Mouse (Mus musculus) CH12.LX (cell line): Measurements from ENCODE around the gene Itgb3. TPM values are rescaled to one million over a fixed set of nuclear protein-coding genes. Genes with fewer than 3 reads are reported as not detected.

ENCODE experiments used
- DNase-seq: peaks from one replicate; pipeline ENCODE4 v3.0.0-alpha.2; 2013; ENCODE audit errors: extremely low read depth
- H3K27ac ChIP-seq: 2 replicates; pipeline ENCODE4 v1.5.1; 2012; ENCODE audit warnings: low read depth, mild to moderate bottlenecking, control low read depth, moderate library complexity; ENCODE audit not compliant: insufficient read depth
- H3K27me3 ChIP-seq: replicated peaks from 2 replicates; pipeline ENCODE3; 2012; ENCODE audit warnings: inconsistent platforms
- H3K36me3 ChIP-seq, 2 experiments: replicated peaks in 1 of 2; 2 replicates each; pipeline versions ENCODE3 to v1.6.1; 2012; ENCODE audit warnings: inconsistent platforms in 1 of 2, low read length in 1 of 2, mild to moderate bottlenecking in 1 of 2, mixed read lengths in 1 of 2, moderate library complexity in 1 of 2; ENCODE audit not compliant: control insufficient read depth in 1 of 2, insufficient read depth in 1 of 2
- H3K4me1 ChIP-seq, 2 experiments: 2 replicates each; pipeline ENCODE4 v1.6.1; 2012; ENCODE audit warnings: inconsistent platforms in 1 of 2, moderate library complexity in 1 of 2; ENCODE audit not compliant: insufficient read depth in 2 of 2, control insufficient read depth in 1 of 2
- H3K4me2 ChIP-seq: 2 replicates; pipeline ENCODE4 v1.6.1; 2012; ENCODE audit warnings: low read depth, mild to moderate bottlenecking, control low read depth; ENCODE audit not compliant: poor library complexity, insufficient read depth, severe bottlenecking
- H3K4me3 ChIP-seq, 3 experiments: fragments of 150-350 bp in 1 of 3; sonication (generic) in 1 of 3; replicated peaks in 1 of 3; 2 replicates each; pipeline versions ENCODE3 to v1.5.1; 2011 to 2012; ENCODE audit warnings: low read depth in 2 of 3, low read length in 2 of 3, mild to moderate bottlenecking in 2 of 3, moderate library complexity in 2 of 3, control low read depth in 1 of 3, improper control_type of control experiment in 1 of 3, inconsistent platforms in 1 of 3, mixed read lengths in 1 of 3; ENCODE audit not compliant: poor library complexity in 1 of 3
- H3K79me2 ChIP-seq: replicated peaks from 2 replicates; pipeline ENCODE4 v1.6.1; 2012; ENCODE audit warnings: mild to moderate bottlenecking, moderate library complexity; ENCODE audit not compliant: control insufficient read depth, poor library complexity, insufficient read depth, severe bottlenecking; ENCODE audit errors: extremely low read depth
- H3K9ac ChIP-seq: 2 replicates; pipeline ENCODE4 v1.6.1; 2012; ENCODE audit warnings: low read depth, mild to moderate bottlenecking, control low read depth, moderate library complexity; ENCODE audit not compliant: insufficient read depth
- H3K9me3 ChIP-seq: replicated peaks from 2 replicates; pipeline ENCODE3; 2012; ENCODE audit warnings: low read length, inconsistent platforms, mixed read lengths
- CHD1 ChIP-seq: IDR thresholded peaks from 2 replicates; pipeline ENCODE4 v1.6.1; 2012; ENCODE audit warnings: low read depth, low read length, improper control_type of control experiment, inconsistent platforms
- CHD2 ChIP-seq: IDR thresholded peaks from 2 replicates; pipeline ENCODE4 v1.6.1; 2011; ENCODE audit warnings: low read length, improper control_type of control experiment
- E2F4 ChIP-seq: IDR thresholded peaks from 2 replicates; pipeline ENCODE4 v1.6.1; 2011; ENCODE audit warnings: low read depth, low read length, improper control_type of control experiment; ENCODE audit not compliant: insufficient replicate concordance
- ELF1 ChIP-seq: IDR thresholded peaks from 2 replicates; pipeline ENCODE4 v1.6.1; 2014; ENCODE audit warnings: low read depth, mild to moderate bottlenecking, inconsistent platforms, low read length, improper control_type of control experiment
- EP300 ChIP-seq: IDR thresholded peaks from 2 replicates; pipeline ENCODE4 v1.6.1; 2011; ENCODE audit warnings: low read length, improper control_type of control experiment
- GABPA ChIP-seq: IDR thresholded peaks from 2 replicates; pipeline ENCODE4 v1.6.1; 2012; ENCODE audit warnings: low read depth, low read length, improper control_type of control experiment, inconsistent platforms; ENCODE audit not compliant: insufficient replicate concordance
- HCFC1 ChIP-seq: IDR thresholded peaks from 2 replicates; pipeline ENCODE4 v1.6.1; 2012; ENCODE audit warnings: low read depth, mild to moderate bottlenecking, inconsistent platforms, low read length, improper control_type of control experiment
- IRF4 ChIP-seq: IDR thresholded peaks from 2 replicates; pipeline ENCODE4 v1.6.1; 2014; ENCODE audit warnings: low read depth, mild to moderate bottlenecking, inconsistent platforms, low read length, improper control_type of control experiment
- JUN ChIP-seq: IDR thresholded peaks from 2 replicates; pipeline ENCODE4 v1.6.1; 2011; ENCODE audit warnings: low read depth, mild to moderate bottlenecking, low read length, improper control_type of control experiment, moderate library complexity; ENCODE audit not compliant: insufficient read depth
- MAX ChIP-seq: IDR thresholded peaks from 2 replicates; pipeline ENCODE4 v1.6.1; 2011; ENCODE audit warnings: low read length, improper control_type of control experiment
- MEF2A ChIP-seq: IDR thresholded peaks from 2 replicates; pipeline ENCODE4 v1.6.1; 2014; ENCODE audit warnings: low read depth, mild to moderate bottlenecking, inconsistent platforms, low read length, improper control_type of control experiment, borderline replicate concordance
- MXI1 ChIP-seq: IDR thresholded peaks from 2 replicates; pipeline ENCODE4 v1.6.1; 2011; ENCODE audit warnings: mild to moderate bottlenecking, low read depth, low read length, improper control_type of control experiment
- MYC ChIP-seq: IDR thresholded peaks from 2 replicates; pipeline ENCODE4 v1.6.1; 2011; ENCODE audit warnings: low read depth, mild to moderate bottlenecking, improper control_type of control experiment, low read length
- NELFE ChIP-seq: IDR thresholded peaks from 2 replicates; pipeline ENCODE4 v1.6.1; 2011; ENCODE audit warnings: low read depth, low read length, improper control_type of control experiment
- POLR2A ChIP-seq: IDR thresholded peaks from 2 replicates; pipeline ENCODE4 v1.6.1; 2011; ENCODE audit warnings: low read depth, mild to moderate bottlenecking, improper control_type of control experiment, low read length
- POLR2AphosphoS2 ChIP-seq: IDR thresholded peaks from 2 replicates; pipeline ENCODE4 v1.6.1; 2011; ENCODE audit warnings: low read depth, low read length, improper control_type of control experiment
- SMC3 ChIP-seq: IDR thresholded peaks from 2 replicates; pipeline ENCODE4 v1.6.1; 2011; ENCODE audit warnings: low read depth, low read length, improper control_type of control experiment
- USF1 ChIP-seq: IDR thresholded peaks from 2 replicates; pipeline ENCODE4 v1.6.1; 2014; ENCODE audit warnings: low read depth, mild to moderate bottlenecking, inconsistent platforms, low read length, improper control_type of control experiment
- USF2 ChIP-seq: conservative IDR thresholded peaks from 2 replicates; pipeline ENCODE4 v1.6.1; 2011; ENCODE audit warnings: low read depth, low read length, improper control_type of control experiment
- ZMIZ1 ChIP-seq: IDR thresholded peaks from 2 replicates; pipeline ENCODE4 v1.6.1; 2012; ENCODE audit warnings: low read depth, mild to moderate bottlenecking, inconsistent platforms, low read length, improper control_type of control experiment
- dilution Hi-C: fragments of 300-500 bp; cut with MboI; formaldehyde crosslinking; loops from 2 replicates; pipeline ENCODE4 v1.14.3; 2020; ENCODE audit warnings: low sequenced_read_pairs; ENCODE audit not compliant: extremely low pct_unique_long_range_greater_than_20kb, extremely low pct_ligation_motif_present
- in situ Hi-C: fragments of 300-500 bp; cut with MboI; formaldehyde crosslinking; loops from 3 replicates; pipeline ENCODE4 v1.14.3; 2019; ENCODE audit warnings: low sequenced_read_pairs, low pct_ligation_motif_present, low pct_unique_long_range_greater_than_20kb, mixed read lengths
- polyA plus RNA-seq: library from polyadenylated mRNA; unstranded; fragments of >175 nt; gene quantifications from 2 replicates; pipeline ENCODE4 v1.2.1, GENCODE M21; 2012; ENCODE audit warnings: low read depth; ENCODE audit not compliant: insufficient read length
- total RNA-seq, 2 experiments: library from RNA; depleted of rRNA; stranded (reverse); fragments of 300-350 nt in 1 of 2; fragments of >200 nt in 1 of 2; gene quantifications; 2 replicates each; pipeline ENCODE4 v1.2.3; 2012 to 2014

Itgb3 gene
- total and polyA plus RNA-seq, 3 experiments = 2.9 to 11.0 (median 3.0) TPM

DNA sequence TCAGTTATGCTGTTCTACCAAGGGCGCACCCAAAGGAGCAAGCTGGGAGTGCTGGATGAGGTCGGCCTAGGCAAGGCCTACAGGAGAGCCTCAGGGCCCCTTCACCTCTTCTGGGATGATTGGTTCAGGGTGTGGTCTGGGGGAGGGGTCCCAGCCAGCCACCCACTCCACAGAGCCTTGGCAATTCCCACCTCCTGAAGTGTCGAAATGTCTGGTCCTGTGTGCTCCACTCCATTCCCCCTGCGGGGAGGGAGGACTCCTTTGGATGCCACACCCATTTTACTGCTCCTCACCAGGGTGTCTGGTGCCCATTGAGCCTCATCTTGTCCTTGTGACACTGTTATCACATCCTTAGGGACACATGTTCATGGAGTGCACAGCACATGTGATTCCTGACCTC is 38.4 kb downstream of the Itgb3 start:
- dilution Hi-C loops = no loop called here
- peaks cover 0 to 41% of the 10 kb centered on the region in 2 experiments for H3K36me3 ChIP-seq

DNA sequence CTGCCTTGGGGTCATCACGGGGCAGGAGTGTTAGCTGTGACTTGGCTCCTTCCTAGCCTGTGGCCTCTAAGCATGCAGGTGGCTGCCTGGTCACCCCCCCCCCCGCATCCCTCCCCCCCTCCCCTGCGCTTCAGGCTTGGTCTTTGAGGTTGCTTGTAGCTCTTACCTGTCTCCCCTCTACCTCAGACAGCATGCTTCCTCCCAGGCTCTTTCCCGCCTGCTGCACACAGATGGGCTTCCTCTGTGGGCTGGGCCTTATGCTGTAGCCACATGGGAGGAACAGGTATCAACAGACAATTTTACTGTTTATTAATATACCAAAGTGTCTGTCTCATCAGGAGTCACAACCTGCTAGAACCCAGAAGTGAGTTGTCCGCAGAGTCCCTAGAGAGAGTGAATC is 38.8 kb downstream of the Itgb3 start:
- in situ Hi-C loops = no loop called here
- no peak for DNase-seq
- H3K27me3 ChIP-seq = no peaks in the 10 kb centered on the region

More for the DNA sequence above, 38.4 kb downstream of the Itgb3 start:
- Histone ChIP-seq H3K9me3 (peaks cover 3% of the 10 kb centered on the region), H3K9ac (no peak overlapping the region), H3K27ac (no peak overlapping the region), H3K27me3 (no peaks in the 10 kb centered on the region), H3K4me3 (no peak overlapping the region), H3K4me1 (peaks cover 10 to 32% of the 10 kb centered on the region in 2 experiments), H3K4me2 (no peak overlapping the region), H3K79me2 (no peaks in the 10 kb centered on the region)
- in situ Hi-C loops = no loop called here
- no peak for TF ChIP-seq SMC3
- TF ChIP-seq POLR2AphosphoS2 = no peak
- no peak for TF ChIP-seq MXI1
- TF ChIP-seq POLR2A = no peak
- TF ChIP-seq ELF1 = no peak
- TF ChIP-seq MYC = no peak
- no peak for TF ChIP-seq E2F4
- TF ChIP-seq CHD2 = no peak
- TF ChIP-seq EP300 = no peak
- TF ChIP-seq USF2 = no peak
- no peak for TF ChIP-seq CHD1
- TF ChIP-seq JUN = no peak
- no peak for TF ChIP-seq MEF2A
- TF ChIP-seq HCFC1 = no peak
- no peak for TF ChIP-seq MAX
- no peak for TF ChIP-seq IRF4
- TF ChIP-seq ZMIZ1 = no peak
- DNase-seq = no peak

More for the DNA sequence above, 38.8 kb downstream of the Itgb3 start:
- peaks cover 0 to 38% of the 10 kb centered on the region in 2 experiments for H3K36me3 ChIP-seq
- dilution Hi-C loops = no loop called here
- H3K4me1 ChIP-seq = peaks cover 10 to 32% of the 10 kb centered on the region in 2 experiments
- no peak overlapping the region for H3K27ac ChIP-seq
- H3K79me2 ChIP-seq = no peaks in the 10 kb centered on the region
- H3K4me3 ChIP-seq = no peak overlapping the region
- H3K9me3 ChIP-seq = peaks cover 3% of the 10 kb centered on the region
- no peak for TF ChIP-seq GABPA
- TF ChIP-seq CHD2 = no peak
- no peak for TF ChIP-seq HCFC1
- no peak for TF ChIP-seq USF1
- no peak for TF ChIP-seq CHD1
- no peak for TF ChIP-seq NELFE
- no peak for TF ChIP-seq MXI1
- TF ChIP-seq IRF4 = no peak
- no peak for TF ChIP-seq POLR2A
- no peak for TF ChIP-seq POLR2AphosphoS2
- no peak overlapping the region for H3K4me2 ChIP-seq
- H3K9ac ChIP-seq = no peak overlapping the region
